Mouse (Mus musculus): ENCODE results near the gene Synrg. TPM values are rescaled to one million over a fixed set of nuclear protein-coding genes. Genes with fewer than 3 reads are reported as not detected.

Synrg gene
- polyA plus RNA-seq, 1 experiment from 2014 or later, result 6.9 TPM

DNA sequence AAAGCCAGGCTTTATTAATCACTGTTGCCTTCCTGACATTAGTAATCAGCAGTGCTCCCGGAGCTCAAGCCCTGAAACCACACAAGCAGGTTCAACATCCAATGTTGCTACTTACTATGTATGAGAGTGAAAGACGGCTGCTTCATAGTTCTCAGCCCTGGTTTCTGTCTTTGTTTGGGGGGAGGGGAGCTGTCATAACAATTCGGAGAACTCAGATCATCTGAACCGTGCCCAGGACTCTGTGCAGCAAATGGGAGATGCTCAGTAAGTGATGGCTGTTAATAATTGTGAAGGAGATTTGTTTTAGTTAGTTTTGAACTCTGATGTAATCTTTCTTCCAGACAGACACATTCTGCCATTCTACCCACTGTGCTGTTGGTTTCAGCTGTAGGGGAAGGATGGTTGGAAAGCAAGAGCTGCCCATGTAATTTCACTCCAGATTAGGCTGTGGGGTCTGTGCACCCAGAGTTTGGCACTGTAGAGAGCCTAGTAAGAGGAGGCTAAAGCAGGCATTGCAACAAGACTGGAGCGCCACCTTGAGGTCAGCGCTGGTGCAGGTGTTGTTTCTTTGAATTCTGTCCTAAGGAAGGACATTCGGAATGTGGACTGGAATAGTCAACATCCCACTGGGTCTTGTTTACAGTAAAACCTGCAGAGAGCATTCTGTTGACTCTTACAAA, 28.1 kb upstream of the Synrg start:
- H3K4me3 ChIP-seq (replicated peaks; ENCODE audit: low read depth, low read length), result no peak overlapping the region
- no peak overlapping the region for H3K4me2 ChIP-seq (ENCODE audit: low read length)
- H3K4me1 ChIP-seq (replicated peaks; ENCODE audit: insufficient read depth, low read length), result no peaks in the 10 kb centered on the region
- no peak overlapping the region for H3K27ac ChIP-seq
- 14% methylated on average over 7 of the region's 7 CpGs for WGBS
- no peaks in the 10 kb centered on the region for H3K36me3 ChIP-seq (ENCODE audit: insufficient read depth, low read length)
- peak; percentile 78; the same call in 1 of the 2 replicates for ATAC-seq (replicated peaks; ENCODE audit: low FRiP score, low read depth)
- peak; percentile 96 for TF ChIP-seq CTCF (IDR thresholded peaks at IDR 0.05; ENCODE audit: low read depth)
- DNase-seq (ENCODE audit: low spot score), result peak; percentile 88
- H3K27me3 ChIP-seq (ENCODE audit: insufficient read depth, low read length), result no peaks in the 10 kb centered on the region
- H3K9ac ChIP-seq (ENCODE audit: low read depth, low read length), result no peak overlapping the region
- H3K9me3 ChIP-seq (replicated peaks; ENCODE audit: low read length), result no peaks in the 10 kb centered on the region

- ATAC-seq (replicated peaks; ENCODE audit: low FRiP score, low read depth), result no peak
Observed at GRCm38 (mm10) chr11:83938556-83938955, 25.7 kb upstream of the Synrg start.

DNA sequence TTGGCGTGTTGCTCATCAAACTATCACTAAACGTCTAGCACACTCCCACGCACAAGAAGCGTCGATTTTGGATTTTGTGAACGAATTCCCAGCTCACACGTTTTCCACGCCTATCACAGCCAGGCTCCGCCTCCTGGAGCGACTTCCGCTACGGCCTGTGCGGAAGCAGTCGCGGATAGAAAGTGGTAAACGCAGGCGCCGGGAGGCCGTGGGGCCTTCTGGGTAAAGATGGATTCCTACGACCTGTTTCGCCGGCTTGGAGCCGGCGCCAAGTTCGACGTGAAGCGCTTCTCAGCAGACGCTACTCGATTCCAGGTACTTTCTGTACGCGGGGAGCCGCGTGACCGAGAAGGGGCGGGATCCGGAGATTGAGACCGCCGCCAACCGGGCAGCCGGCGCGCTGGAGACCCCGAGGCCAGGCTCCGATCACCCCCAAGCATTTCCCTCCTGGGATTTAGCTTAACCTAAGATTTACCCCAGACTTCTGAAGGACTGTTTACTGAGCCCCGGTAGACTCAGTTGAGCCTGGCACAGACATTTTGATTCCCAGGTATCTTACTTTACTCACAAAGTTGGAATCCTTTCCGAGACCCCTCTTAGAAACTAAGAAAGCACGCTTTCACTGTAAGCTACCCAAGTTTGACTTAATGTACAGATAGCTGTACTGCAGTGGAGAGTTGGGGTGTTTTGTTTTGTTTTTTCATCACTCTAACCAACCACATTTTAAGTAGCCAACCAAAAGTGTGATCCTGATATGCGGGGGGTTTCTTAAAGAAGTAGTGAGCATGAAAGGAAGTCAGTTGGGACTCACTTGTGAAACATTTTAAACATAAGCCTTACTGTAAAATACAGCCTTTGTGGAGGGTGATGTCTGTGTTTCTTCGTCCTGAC, 22.0 kb upstream of the Synrg start, which contains the start of gene Ddx52:
TSS of gene Ddx52 (plus strand) at position 113 of the 891 bp plus-strand sequence.
- Histone ChIP-seq H3K27ac (peak within 1 kb of the TSS; percentile 77), H3K9me3 (replicated peaks; ENCODE audit: low read length) (no peaks in the 10 kb centered on the region), H3K4me2 (ENCODE audit: low read length) (peak within 1 kb of the TSS; percentile 70), H3K27me3 (ENCODE audit: insufficient read depth, low read length) (no peaks in the 10 kb centered on the region), H3K4me3 (replicated peaks; ENCODE audit: low read depth, low read length) (peak within 1 kb of the TSS; percentile 74), H3K9ac (ENCODE audit: low read depth, low read length) (peak within 1 kb of the TSS; percentile 81), H3K36me3 (ENCODE audit: insufficient read depth, low read length) (peaks cover 24% of the 10 kb centered on the region; the same call in 1 of the 2 replicates), H3K4me1 (replicated peaks; ENCODE audit: insufficient read depth, low read length) (peaks cover 4% of the 10 kb centered on the region)
- ATAC-seq (replicated peaks; ENCODE audit: low FRiP score, low read depth) (peak; percentile 94), DNase-seq (ENCODE audit: low spot score) (peak; percentile 95)
- peak; percentile 8; the same call in 1 of the 2 replicates for TF ChIP-seq CTCF (IDR thresholded peaks at IDR 0.05; ENCODE audit: low read depth)
- WGBS, result under 1% methylated on average over 49 of the region's 49 CpGs

More at GRCm38 (mm10) chr11:83938556-83938955, 25.7 kb upstream of the Synrg start:
- H3K27me3 ChIP-seq (ENCODE audit: insufficient read depth, low read length), result no peaks in the 10 kb centered on the region
- no peaks in the 10 kb centered on the region for H3K9me3 ChIP-seq (replicated peaks; ENCODE audit: low read length)
- H3K4me3 ChIP-seq (replicated peaks; ENCODE audit: low read depth, low read length), result no peak overlapping the region
- no peak overlapping the region for H3K4me2 ChIP-seq (ENCODE audit: low read length)
- H3K27ac ChIP-seq, result no peak overlapping the region
- H3K9ac ChIP-seq (ENCODE audit: low read depth, low read length), result no peak overlapping the region
- 39% methylated on average over 8 of the region's 8 CpGs for WGBS
- peak; percentile 6 for DNase-seq (ENCODE audit: low spot score)
- TF ChIP-seq CTCF (IDR thresholded peaks at IDR 0.05; ENCODE audit: low read depth), result no peak
- peaks cover 4% of the 10 kb centered on the region for H3K4me1 ChIP-seq (replicated peaks; ENCODE audit: insufficient read depth, low read length)
- no peaks in the 10 kb centered on the region for H3K36me3 ChIP-seq (ENCODE audit: insufficient read depth, low read length)

GRCm38 (mm10) chr11:83956822-83957221, 7.4 kb upstream of the Synrg start:
- DNase-seq (ENCODE audit: low spot score) (no peak), ATAC-seq (replicated peaks; ENCODE audit: low FRiP score, low read depth) (no peak)
- Histone ChIP-seq H3K4me2 (ENCODE audit: low read length) (no peak overlapping the region), H3K27me3 (ENCODE audit: insufficient read depth, low read length) (no peaks in the 10 kb centered on the region), H3K4me1 (replicated peaks; ENCODE audit: insufficient read depth, low read length) (no peaks in the 10 kb centered on the region), H3K36me3 (ENCODE audit: insufficient read depth, low read length) (peaks cover 73% of the 10 kb centered on the region), H3K27ac (no peak overlapping the region), H3K4me3 (replicated peaks; ENCODE audit: low read depth, low read length) (no peak overlapping the region), H3K9me3 (replicated peaks; ENCODE audit: low read length) (no peaks in the 10 kb centered on the region), H3K9ac (ENCODE audit: low read depth, low read length) (no peak overlapping the region)
- WGBS, result 95% methylated on average over 2 of the region's 2 CpGs
- TF ChIP-seq CTCF (IDR thresholded peaks at IDR 0.05; ENCODE audit: low read depth), result no peak

DNA sequence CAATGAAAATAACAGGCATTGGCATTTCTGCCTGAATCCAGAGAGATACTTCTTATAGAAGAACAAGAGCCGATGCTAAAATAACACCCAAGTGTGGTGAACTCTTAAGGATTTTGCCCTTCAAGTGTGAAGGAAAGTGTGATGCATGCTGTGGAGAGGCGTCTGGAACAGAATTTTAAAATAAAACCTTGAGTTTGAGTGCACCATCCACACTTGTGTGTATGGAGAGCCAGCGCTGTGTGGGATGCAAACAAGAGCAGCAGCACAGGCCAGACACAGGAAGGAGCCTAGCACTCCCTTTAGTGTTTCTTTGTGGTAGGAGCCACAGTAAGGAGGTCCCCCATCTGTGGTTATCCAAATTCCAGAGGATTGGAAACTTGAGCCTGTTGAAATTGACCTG, 2.2 kb upstream of the Synrg start:
- ATAC-seq (replicated peaks; ENCODE audit: low FRiP score, low read depth) (no peak), DNase-seq (ENCODE audit: low spot score) (no peak)
- no peak for TF ChIP-seq CTCF (IDR thresholded peaks at IDR 0.05; ENCODE audit: low read depth)
- Histone ChIP-seq H3K4me2 (ENCODE audit: low read length) (no peak overlapping the region), H3K27ac (no peak overlapping the region), H3K9ac (ENCODE audit: low read depth, low read length) (no peak overlapping the region), H3K9me3 (replicated peaks; ENCODE audit: low read length) (no peaks in the 10 kb centered on the region), H3K4me1 (replicated peaks; ENCODE audit: insufficient read depth, low read length) (no peaks in the 10 kb centered on the region), H3K36me3 (ENCODE audit: insufficient read depth, low read length) (peaks cover 34% of the 10 kb centered on the region), H3K27me3 (ENCODE audit: insufficient read depth, low read length) (no peaks in the 10 kb centered on the region), H3K4me3 (replicated peaks; ENCODE audit: low read depth, low read length) (no peak overlapping the region)
- WGBS, result 85% methylated on average over 3 of the region's 3 CpGs

GRCm38 (mm10) chr11:83967436-83968204, 3.4 kb downstream of the Synrg start:
- no peak overlapping the region for H3K9ac ChIP-seq (ENCODE audit: low read depth, low read length)
- no peaks in the 10 kb centered on the region for H3K9me3 ChIP-seq (replicated peaks; ENCODE audit: low read length)
- WGBS, result 57% methylated on average over 8 of the region's 8 CpGs
- H3K4me3 ChIP-seq (replicated peaks; ENCODE audit: low read depth, low read length), result no peak overlapping the region
- DNase-seq (ENCODE audit: low spot score) (peak; percentile 8), ATAC-seq (replicated peaks; ENCODE audit: low FRiP score, low read depth) (no peak)
- TF ChIP-seq CTCF (IDR thresholded peaks at IDR 0.05; ENCODE audit: low read depth), result peak; percentile 43
- H3K36me3 ChIP-seq (ENCODE audit: insufficient read depth, low read length), result no peaks in the 10 kb centered on the region
- H3K4me2 ChIP-seq (ENCODE audit: low read length), result no peak overlapping the region
- H3K4me1 ChIP-seq (replicated peaks; ENCODE audit: insufficient read depth, low read length), result no peaks in the 10 kb centered on the region
- no peak overlapping the region for H3K27ac ChIP-seq
- H3K27me3 ChIP-seq (ENCODE audit: insufficient read depth, low read length), result no peaks in the 10 kb centered on the region

Measured in kidney, postnatal 0 days (tissue).